Mouse (Mus musculus): Measurements from ENCODE around the gene Olfr1351. TPM values are rescaled to one million over a fixed set of nuclear protein-coding genes. Genes with fewer than 3 reads are reported as not detected.
"Not testable (repeated sequence)": the region's sequence is repeated elsewhere in the genome, so short reads cannot be mapped to it uniquely, and the experiment has no call there.

The Olfr1351 gene
- not detected in 2 replicates for polyA plus RNA-seq (2015; fragmentation: Nextera tagmentation; extraction: Ambion mirVana)

- Histone ChIP-seq H3K4me2 (no peak within 1 kb of the TSS), H3K9me3 (no peaks in the 10 kb centered on the region), H3K27me3 (no peaks in the 10 kb centered on the region), H3K4me3 (no peak within 1 kb of the TSS), H3K4me1 (replicated peaks) (no peaks in the 10 kb centered on the region), H3K36me3 (no peaks in the 10 kb centered on the region), H3K9ac (no peak within 1 kb of the TSS), H3K27ac (replicated peaks) (no peak within 1 kb of the TSS)
- no peak for ATAC-seq (ENCODE audit: low FRiP score, low read depth)
- 65% methylated on average over 1 of the region's 1 CpGs for WGBS
These were observed at the start of gene Olfr1351 for GRCm38 (mm10) chr10:79012172-79012571. Olfr1351 (plus strand) TSS chr10:79012472.

- not testable (repeated sequence) for H3K9ac ChIP-seq; H3K4me2 ChIP-seq; H3K9me3 ChIP-seq; H3K27ac ChIP-seq (replicated peaks); H3K36me3 ChIP-seq; H3K4me3 ChIP-seq; ATAC-seq (ENCODE audit: low FRiP score, low read depth); H3K27me3 ChIP-seq; H3K4me1 ChIP-seq (replicated peaks)
These were observed 49.3 kb upstream of the Olfr1351 start, which contains the start of gene Olfr1353 for GRCm38 (mm10) chr10:78963009-78963408. Olfr1353 (plus strand) TSS chr10:78963309.

GRCm38 (mm10) chr10:78980750-78981149, 31.5 kb upstream of the Olfr1351 start, which contains the start of gene Olfr1352:
Olfr1352 (plus strand) TSS chr10:78981050.
- Histone ChIP-seq H3K9me3 (no peaks in the 10 kb centered on the region), H3K4me1 (replicated peaks) (no peaks in the 10 kb centered on the region), H3K36me3 (no peaks in the 10 kb centered on the region), H3K9ac (no peak within 1 kb of the TSS), H3K27me3 (no peaks in the 10 kb centered on the region), H3K27ac (replicated peaks) (no peak within 1 kb of the TSS), H3K4me2 (no peak within 1 kb of the TSS), H3K4me3 (no peak within 1 kb of the TSS)
- no peak for ATAC-seq (ENCODE audit: low FRiP score, low read depth)

GRCm38 (mm10) chr10:79028441-79028840, 16.2 kb downstream of the Olfr1351 start, which contains the start of gene Olfr57:
Olfr57 (plus strand) TSS chr10:79028741.
- no peak within 1 kb of the TSS for H3K4me3 ChIP-seq
- no peak within 1 kb of the TSS for H3K9ac ChIP-seq
- 0 out of 2 replicates have a peak, but pooled peaks cover 4% of the 10 kb centered on the region for H3K9me3 ChIP-seq
- H3K27ac ChIP-seq (replicated peaks) = no peak within 1 kb of the TSS
- H3K4me2 ChIP-seq = no peak within 1 kb of the TSS
- H3K4me1 ChIP-seq (replicated peaks) = no peaks in the 10 kb centered on the region
- no peak for ATAC-seq (ENCODE audit: low FRiP score, low read depth)
- H3K27me3 ChIP-seq = no peaks in the 10 kb centered on the region
- no peaks in the 10 kb centered on the region for H3K36me3 ChIP-seq

GRCm38 (mm10) chr10:79042457-79042856, 30.2 kb downstream of the Olfr1351 start:
- H3K4me2 ChIP-seq; H3K27me3 ChIP-seq; ATAC-seq (ENCODE audit: low FRiP score, low read depth); H3K4me1 ChIP-seq (replicated peaks); H3K9ac ChIP-seq; H3K4me3 ChIP-seq; H3K36me3 ChIP-seq; H3K27ac ChIP-seq (replicated peaks): not testable (repeated sequence)
- WGBS = 92% methylated on average over 2 of the region's 2 CpGs
- H3K9me3 ChIP-seq = peaks cover 15% of the 10 kb centered on the region; the same call in 1 of the 2 replicates

GRCm38 (mm10) chr10:79057370-79057769, 45.1 kb downstream of the Olfr1351 start:
- WGBS = 94% methylated on average over 3 of the region's 3 CpGs
- H3K4me2 ChIP-seq; H3K27me3 ChIP-seq; ATAC-seq (ENCODE audit: low FRiP score, low read depth); H3K4me1 ChIP-seq (replicated peaks); H3K9ac ChIP-seq; H3K27ac ChIP-seq (replicated peaks); H3K4me3 ChIP-seq: not testable (repeated sequence)
- peaks cover 16% of the 10 kb centered on the region for H3K9me3 ChIP-seq
- peaks cover 50% of the 10 kb centered on the region for H3K36me3 ChIP-seq

Other genes with a start within 250 kb of the Olfr1351 start
- gene Slc1a6, start 232.0 kb upstream of the Olfr1351 start, polyA plus RNA-seq (2015; fragmentation: Nextera tagmentation; extraction: Ambion mirVana) = 27.3 and 29.8 TPM in 2 replicates
- not detected in 2 replicates for gene Olfr1356, start 160.3 kb upstream of the Olfr1351 start, polyA plus RNA-seq (2015; fragmentation: Nextera tagmentation; extraction: Ambion mirVana)
- gene Olfr1355, start 136.9 kb upstream of the Olfr1351 start, polyA plus RNA-seq (2015; fragmentation: Nextera tagmentation; extraction: Ambion mirVana) = not detected in 2 replicates
- not detected in 2 replicates for gene Olfr1354, start 99.3 kb upstream of the Olfr1351 start, polyA plus RNA-seq (2015; fragmentation: Nextera tagmentation; extraction: Ambion mirVana)
- gene Olfr8, start 61.8 kb upstream of the Olfr1351 start, polyA plus RNA-seq (2015; fragmentation: Nextera tagmentation; extraction: Ambion mirVana) = not detected in 2 replicates
- not detected in 2 replicates for gene Olfr1353, start 49.2 kb upstream of the Olfr1351 start, polyA plus RNA-seq (2015; fragmentation: Nextera tagmentation; extraction: Ambion mirVana)
- gene Olfr1352, start 31.4 kb upstream of the Olfr1351 start, polyA plus RNA-seq (2015; fragmentation: Nextera tagmentation; extraction: Ambion mirVana) = not detected in 2 replicates
- 0.20 and 0.53 TPM in 2 replicates for gene Olfr57, start 16.3 kb downstream of the Olfr1351 start, polyA plus RNA-seq (2015; fragmentation: Nextera tagmentation; extraction: Ambion mirVana)
- gene 2610008E11Rik, start 85.1 kb downstream of the Olfr1351 start, polyA plus RNA-seq (2015; fragmentation: Nextera tagmentation; extraction: Ambion mirVana) = 42.8 and 44.6 TPM in 2 replicates
- not detected in 2 replicates for gene Vmn2r80, start 136.3 kb downstream of the Olfr1351 start, polyA plus RNA-seq (2015; fragmentation: Nextera tagmentation; extraction: Ambion mirVana)
- gene Vmn2r81, start 235.2 kb downstream of the Olfr1351 start, polyA plus RNA-seq (2015; fragmentation: Nextera tagmentation; extraction: Ambion mirVana) = not detected in 2 replicates